Mouse (Mus musculus): ENCODE results near the gene Zfp664. TPM values are rescaled to one million over a fixed set of nuclear protein-coding genes. Genes with fewer than 3 reads are reported as not detected.

Zfp664 gene
- 10 to 100 TPM; 48.3 to 63.9 (median 55.9) TPM for total RNA-seq (2022)

- DNase-seq: peak; percentile 95
Observed at GRCm38 (mm10) chr5:124862013-124862866, at the start of gene Zfp664, which contains the start of gene Ccdc92. Zfp664 (plus strand) TSS chr5:124862691. Ccdc92 (minus strand) TSS chr5:124862424.

GRCm38 (mm10) chr5:124814797-124815196 lies 47.7 kb upstream of the Zfp664 start:
- no peak for DNase-seq

GRCm38 (mm10) chr5:124817050-124817449 lies 45.4 kb upstream of the Zfp664 start:
- no peak for DNase-seq

GRCm38 (mm10) chr5:124822128-124822894 lies 40.2 kb upstream of the Zfp664 start:
- no peak for DNase-seq

GRCm38 (mm10) chr5:124830331-124830730 lies 32.2 kb upstream of the Zfp664 start:
- DNase-seq: no peak

GRCm38 (mm10) chr5:124835218-124835617 lies 27.3 kb upstream of the Zfp664 start:
- DNase-seq: no peak

GRCm38 (mm10) chr5:124836075-124836474 lies 26.4 kb upstream of the Zfp664 start:
- DNase-seq: no peak

GRCm38 (mm10) chr5:124836621-124837020 lies 25.9 kb upstream of the Zfp664 start:
- no peak for DNase-seq

DNA sequence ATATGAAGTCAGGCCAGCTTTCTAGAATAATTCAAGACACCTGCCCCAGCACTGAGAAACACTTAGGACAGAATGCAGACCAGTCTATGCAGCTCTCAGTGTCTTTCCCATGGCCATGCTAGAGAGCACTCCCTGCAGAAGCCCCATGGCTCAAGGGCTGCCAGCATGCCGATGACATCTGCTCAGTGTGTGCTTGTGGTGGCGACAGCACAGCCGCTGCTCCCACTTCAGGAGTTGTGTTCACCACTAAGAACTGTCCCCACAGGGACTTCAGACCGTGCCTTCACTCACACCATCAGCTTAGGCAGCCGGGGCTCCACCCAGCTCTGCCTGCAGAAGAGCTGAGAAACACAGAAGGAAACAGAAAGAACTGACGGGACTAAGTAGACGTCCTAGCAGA lies 22.3 kb upstream of the Zfp664 start:
- no peak for DNase-seq

- no peak for DNase-seq
Observed at GRCm38 (mm10) chr5:124840669-124841068, 21.8 kb upstream of the Zfp664 start.

DNA sequence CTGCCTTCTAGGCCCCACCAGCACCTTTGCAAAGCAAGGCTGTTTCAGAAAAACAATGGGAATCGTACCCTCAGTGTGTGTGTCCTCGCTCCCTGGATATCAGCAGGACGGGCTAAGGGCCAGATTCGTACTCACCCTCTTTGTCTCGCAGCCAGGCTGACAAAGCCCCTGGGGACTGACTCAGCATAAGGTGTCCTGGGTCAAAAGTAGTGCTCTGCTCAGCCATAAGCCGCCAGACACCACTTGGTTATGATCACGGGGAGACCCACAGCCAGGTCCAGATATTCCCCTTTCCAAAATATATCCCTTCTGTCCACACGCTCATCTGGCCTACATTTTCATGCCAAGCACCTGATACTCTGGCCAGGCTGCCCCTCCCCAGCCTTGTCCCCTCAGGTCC lies 19.1 kb upstream of the Zfp664 start:
- DNase-seq: no peak

- no peak for DNase-seq
Observed at GRCm38 (mm10) chr5:124844929-124845328, 17.6 kb upstream of the Zfp664 start.

GRCm38 (mm10) chr5:124847014-124847413 lies 15.5 kb upstream of the Zfp664 start:
- DNase-seq: no peak

DNA sequence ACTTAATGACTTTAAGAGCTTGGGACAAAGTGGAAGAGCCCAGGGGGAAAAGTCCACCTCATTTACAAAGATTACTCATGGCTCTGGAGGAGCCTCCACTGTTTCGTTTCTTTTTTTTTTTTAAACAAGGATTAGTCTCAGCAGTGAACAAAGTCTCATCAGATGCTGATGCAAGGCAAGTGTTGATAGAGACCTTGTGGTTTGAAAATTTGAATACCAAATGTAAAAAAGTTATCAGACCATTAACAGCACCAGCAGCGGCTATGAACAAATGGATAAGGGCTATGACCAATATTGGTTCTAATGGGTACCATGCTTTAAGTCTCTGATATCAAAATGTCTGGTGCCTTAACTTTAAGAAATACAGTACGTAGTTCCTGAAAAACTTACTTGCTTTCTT lies 13.5 kb upstream of the Zfp664 start:
- DNase-seq: no peak

- DNase-seq: no peak
Observed at GRCm38 (mm10) chr5:124851572-124851971, 10.9 kb upstream of the Zfp664 start.

GRCm38 (mm10) chr5:124852294-124852693 lies 10.2 kb upstream of the Zfp664 start:
- no peak for DNase-seq

- DNase-seq: no peak
Observed at GRCm38 (mm10) chr5:124853079-124853478, 9.4 kb upstream of the Zfp664 start.

DNA sequence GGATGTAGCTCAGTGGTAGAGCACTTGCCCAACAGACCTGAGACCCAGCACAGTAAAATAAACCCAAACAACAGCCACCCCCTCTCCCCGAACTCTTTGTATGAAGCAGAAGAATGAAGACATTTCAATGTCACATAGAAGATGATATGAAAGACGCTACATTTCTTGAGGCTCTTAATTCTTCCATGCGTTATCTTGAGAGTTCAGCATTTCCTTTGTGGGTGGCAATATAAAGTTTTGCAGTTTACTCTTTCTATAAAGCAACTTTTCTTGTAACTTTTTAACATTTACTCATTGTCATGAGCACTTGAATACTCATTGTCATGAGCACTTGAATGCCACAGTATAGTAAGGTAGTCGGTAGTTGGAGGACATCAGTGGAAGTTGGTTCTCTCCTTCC lies 8.3 kb upstream of the Zfp664 start:
- DNase-seq: no peak

DNA sequence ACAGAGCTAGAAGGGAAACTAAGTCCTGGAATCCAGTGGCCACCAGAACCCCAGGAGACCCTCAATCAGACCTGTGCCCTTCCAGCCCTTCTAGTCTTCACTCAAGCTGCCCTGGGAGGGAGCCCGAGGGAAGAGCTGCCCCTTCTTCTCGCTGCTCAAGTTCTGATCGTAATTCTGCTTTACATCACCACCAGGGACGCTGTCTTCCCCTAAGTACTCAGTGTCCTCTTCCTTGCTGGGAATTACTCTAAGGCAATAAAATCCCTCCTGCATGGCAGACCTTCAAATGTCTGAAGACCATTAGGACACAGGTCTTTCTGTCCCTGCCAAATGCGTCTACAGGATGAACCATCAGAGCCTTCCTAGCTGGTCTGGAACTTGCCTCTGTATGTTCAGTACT lies 2.5 kb upstream of the Zfp664 start:
- DNase-seq: no peak

DNA sequence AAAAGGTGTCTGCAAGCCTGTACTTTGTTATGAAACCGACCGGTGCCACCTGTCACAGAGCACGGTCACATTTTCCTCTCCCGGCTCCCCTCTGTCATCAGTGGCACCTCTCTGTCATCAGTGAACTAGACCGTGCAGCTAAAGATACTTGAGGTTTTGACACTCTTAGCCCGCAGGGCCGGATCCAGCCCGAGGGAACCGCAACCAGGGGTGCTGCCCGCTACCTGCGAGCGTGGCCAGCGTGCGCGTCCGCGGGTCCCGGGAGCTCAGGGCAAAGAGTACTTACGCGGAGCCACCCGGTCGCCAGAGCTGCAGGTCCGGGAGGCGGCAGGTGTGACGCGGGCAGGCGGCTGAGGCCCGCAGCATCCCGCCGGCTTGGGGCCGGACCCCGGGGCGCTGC lies 1.0 kb upstream of the Zfp664 start:
- no peak for DNase-seq

DNA sequence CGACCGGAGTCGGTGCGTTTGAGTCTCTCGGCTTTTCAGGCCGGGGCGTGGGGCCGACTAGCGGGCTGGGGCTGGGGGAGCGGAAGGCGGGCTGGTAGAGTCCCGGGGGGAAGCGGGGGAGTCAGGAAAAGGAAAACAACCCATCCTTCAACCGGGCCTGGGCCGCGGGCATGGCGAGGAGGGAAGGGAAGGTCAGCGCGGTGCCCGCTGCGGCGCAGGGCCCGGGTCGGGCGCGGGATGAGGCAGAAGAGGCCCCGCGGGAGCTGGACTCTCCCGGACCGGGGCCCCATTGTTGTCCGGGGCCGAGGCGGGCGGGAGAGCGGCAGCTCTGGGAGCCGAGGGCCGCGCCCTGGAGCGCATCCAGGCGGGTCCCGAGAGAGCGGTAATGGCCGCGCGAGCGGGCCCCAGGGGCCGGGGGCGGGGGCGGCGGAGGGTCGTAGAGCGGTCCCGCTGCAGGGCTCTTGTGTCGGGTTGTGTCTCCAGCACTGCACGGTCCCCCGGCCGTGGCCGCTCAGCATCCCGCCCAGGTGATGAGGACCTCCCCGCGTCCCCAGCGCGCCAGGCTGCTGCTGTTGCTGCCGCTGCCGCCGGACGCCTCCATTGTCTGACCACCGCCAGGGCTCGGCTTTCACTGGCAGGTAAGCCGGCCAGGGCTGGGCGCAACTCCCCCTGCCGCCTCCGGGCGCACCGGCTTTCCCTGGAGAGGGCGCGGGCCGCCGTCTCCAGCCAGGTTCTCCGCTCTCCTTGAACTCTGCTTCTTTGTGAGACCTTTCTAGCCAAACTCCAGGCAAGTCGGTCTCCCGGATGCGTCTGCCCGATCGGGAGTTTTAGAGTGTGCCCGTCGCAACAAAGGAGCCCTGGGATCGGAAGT lies 615 bp downstream of the Zfp664 start:
- DNase-seq: no peak

DNA sequence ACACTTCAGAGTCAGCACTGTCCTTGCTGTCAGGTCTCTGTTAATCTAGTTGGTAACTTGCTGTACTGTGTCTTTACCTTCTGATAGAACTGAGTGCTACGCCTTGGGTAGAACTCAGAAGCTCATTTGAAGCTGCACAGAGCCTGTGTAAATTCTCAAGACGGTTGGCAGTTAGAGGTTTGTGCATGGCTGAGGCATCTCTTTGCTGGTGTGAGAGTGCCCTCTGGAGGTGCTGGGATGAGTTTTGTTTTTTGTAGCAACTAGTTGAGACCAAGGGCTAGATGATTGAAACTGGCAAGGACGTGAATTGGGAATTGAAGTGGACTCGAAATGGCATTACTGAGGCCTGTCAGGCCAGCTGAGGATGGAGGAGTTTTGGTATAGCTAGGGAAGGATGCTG lies 6.5 kb downstream of the Zfp664 start:
- DNase-seq: no peak

- peak; percentile 65 for DNase-seq
Observed at GRCm38 (mm10) chr5:124872033-124872432, 9.5 kb downstream of the Zfp664 start.

All from adrenal gland, adult 8-10 months (tissue).